In genomic region chr16:49861986-49862385, GRCm38 (mm10) we compare ENCODE assay signal across 22 mouse cellular contexts.
"Had no signal": no experiment of that assay in that cellular context is flagged by ENCODE, and none has a peak within 500 bp of the region (broad histone marks: within the 10 kb centered on the region; RNA-seq: fewer than 3 reads in every experiment).

No protein-coding gene starts in this region.

- DNase-seq: lung, adult 18-20 months; lung, embryonic 14.5 days; lung, postnatal 10 days; lung, postnatal 4 days; midbrain, embryonic 14.5 days; retina, postnatal 1 day; right cerebral cortex, adult 18-20 months; right cerebral cortex, postnatal 25 days; right cerebral cortex, postnatal 4 days; spleen, adult 18-20 months; thymus, adult 2 months; thymus, postnatal 25 days; thymus, postnatal 4 days had no signal

- H3K4me2 ChIP-seq: lung, embryonic 14.5 days; midbrain, embryonic 12.5 days; neural tube, embryonic 13.5 days; neural tube, embryonic 15.5 days; stomach, embryonic 15.5 days had no signal

- H3K27ac ChIP-seq: liver, embryonic 14.5 days; midbrain, embryonic 10.5 days; midbrain, embryonic 12.5 days; neural tube, embryonic 13.5 days; neural tube, embryonic 15.5 days; stomach, embryonic 15.5 days; stomach, postnatal 0 days had no signal

- H3K27me3 ChIP-seq: midbrain, embryonic 12.5 days; neural tube, embryonic 13.5 days; neural tube, embryonic 15.5 days; stomach, embryonic 15.5 days had no signal

- H3K4me3 ChIP-seq: midbrain, embryonic 10.5 days; midbrain, embryonic 12.5 days; myocyte; neural tube, embryonic 13.5 days; neural tube, embryonic 15.5 days; stomach, embryonic 15.5 days had no signal

- H3K9me3 ChIP-seq: stomach, embryonic 15.5 days had no signal

- ATAC-seq: midbrain, embryonic 16.5 days had no signal

- H3K9ac ChIP-seq: liver, embryonic 14.5 days; lung, embryonic 14.5 days; midbrain, embryonic 12.5 days; neural tube, embryonic 13.5 days; neural tube, embryonic 15.5 days; stomach, embryonic 15.5 days had no signal

- H3K36me3 ChIP-seq: midbrain, embryonic 12.5 days; stomach, embryonic 15.5 days had no signal
